Mouse (Mus musculus) hindbrain, embryonic 11.5 days (tissue): Measurements from ENCODE around the gene Tpm4. TPM values are rescaled to one million over a fixed set of nuclear protein-coding genes. Genes with fewer than 3 reads are reported as not detected.
A peak's percentile ranks its signal among the peaks of the same experiment; 100 is the strongest.

Source experiments
- ATAC-seq: fragments of 200-750 bp; cut with Nextera tagmentation; 2 replicates; pipeline ENCODE4 v1.8.0; 2017; ENCODE audit warnings: mild to moderate bottlenecking, moderate TSS enrichment, moderate library complexity; ENCODE audit not compliant: low FRiP score
- DNase-seq: peaks from one replicate; pipeline ENCODE4 v3.0.0-alpha.2; 2015; ENCODE audit warnings: low spot score
- H3K27ac ChIP-seq: fragments of 300-500 bp; sonication (generic); 2 replicates; pipeline ENCODE4 v1.5.1; 2014; ENCODE audit warnings: mild to moderate bottlenecking, low read depth, low read length
- H3K27me3 ChIP-seq: fragments of 300-500 bp; sonication (generic); 2 replicates; pipeline ENCODE4 v1.6.1; 2014; ENCODE audit warnings: mild to moderate bottlenecking, low read length, moderate library complexity, mixed read lengths; ENCODE audit not compliant: control insufficient read depth, insufficient read depth
- H3K36me3 ChIP-seq: fragments of 300-500 bp; sonication (generic); 2 replicates; pipeline ENCODE4 v1.6.1; 2014; ENCODE audit warnings: mild to moderate bottlenecking, low read length, moderate library complexity, mixed read lengths; ENCODE audit not compliant: control insufficient read depth, insufficient read depth
- H3K4me1 ChIP-seq: fragments of 300-500 bp; sonication (generic); replicated peaks from 2 replicates; pipeline ENCODE4 v1.6.1; 2014; ENCODE audit warnings: low read length, mixed read lengths; ENCODE audit not compliant: control insufficient read depth, insufficient read depth
- H3K4me2 ChIP-seq: fragments of 300-500 bp; sonication (generic); replicated peaks from 2 replicates; pipeline ENCODE4 v1.6.1; 2014; ENCODE audit warnings: mild to moderate bottlenecking, low read depth, low read length
- H3K4me3 ChIP-seq: fragments of 300-500 bp; sonication (generic); 2 replicates; pipeline ENCODE4 v1.5.1; 2014; ENCODE audit warnings: low read depth, low read length
- H3K9ac ChIP-seq: fragments of 300-500 bp; sonication (generic); 2 replicates; pipeline ENCODE4 v1.6.1; 2014; ENCODE audit warnings: low read depth, low read length
- H3K9me3 ChIP-seq: fragments of 300-500 bp; sonication (generic); 2 replicates; pipeline ENCODE4 v1.6.1; 2016; ENCODE audit warnings: low read length; ENCODE audit not compliant: control insufficient read depth
- WGBS: fragments of 180-500 bp; shearing (Covaris S2); extraction: QIAGEN DNeasy Blood & Tissue Kit; methylation state at CpG from one replicate; pipeline ENCODE4 v1.1.7; 2014; 5-methylcytosine and 5-hydroxymethylcytosine counted together
- polyA plus RNA-seq: library from polyadenylated mRNA; unstranded; fragments of >200 nt; fragmentation: Nextera tagmentation; extraction: Ambion mirVana; gene quantifications from 2 replicates; pipeline ENCODE4 v1.2.1, GENCODE M21; 2014

Gene Tpm4
- polyA plus RNA-seq, 1 experiment from 2014 or later = 567 TPM

DNA sequence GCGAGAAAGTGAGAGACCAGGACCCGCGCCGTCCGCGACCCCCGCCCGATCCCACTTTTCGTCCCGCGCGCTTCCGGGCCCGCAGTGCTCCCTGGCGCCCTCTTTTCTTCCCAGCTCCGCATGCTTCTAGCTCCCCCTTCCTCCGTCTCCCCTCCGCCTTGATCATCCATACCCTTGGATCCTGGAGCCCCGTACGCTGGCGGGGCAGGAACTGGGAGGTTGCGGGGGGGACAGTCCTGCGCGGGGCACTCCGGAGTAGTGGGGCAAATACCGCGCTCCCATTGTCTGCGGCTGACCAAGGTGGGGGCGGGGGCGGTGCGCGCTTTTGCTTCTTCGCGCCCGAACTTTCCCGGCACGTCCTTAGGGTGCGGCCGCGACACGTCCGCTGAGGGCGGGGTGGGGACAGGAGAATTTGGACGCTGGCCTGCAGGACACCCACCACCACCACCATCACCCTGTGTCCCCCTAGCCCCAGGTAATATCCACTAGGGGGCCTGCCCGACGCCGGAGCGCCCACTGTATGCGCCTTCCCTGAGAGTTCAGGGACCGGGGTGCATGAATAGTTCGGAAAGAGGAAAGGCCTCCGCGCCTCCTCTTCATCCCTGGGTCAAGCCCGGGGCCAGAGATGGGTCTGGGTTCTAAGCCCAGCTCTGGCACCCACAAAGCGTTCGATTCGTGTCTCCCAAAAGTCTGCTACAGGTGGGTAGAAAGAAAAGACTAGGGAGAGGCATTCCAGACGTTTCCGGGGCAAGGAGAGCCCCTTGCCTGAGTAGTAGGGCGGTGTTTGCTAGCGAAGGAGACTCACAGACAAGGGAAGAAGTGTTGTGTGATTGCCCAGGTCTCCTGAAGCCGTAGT lies 899 bp downstream of the Tpm4 start:
- H3K4me2 ChIP-seq = peak overlapping the region; percentile 79
- under 1% methylated on average over 44 of the region's 62 CpGs for WGBS

DNA sequence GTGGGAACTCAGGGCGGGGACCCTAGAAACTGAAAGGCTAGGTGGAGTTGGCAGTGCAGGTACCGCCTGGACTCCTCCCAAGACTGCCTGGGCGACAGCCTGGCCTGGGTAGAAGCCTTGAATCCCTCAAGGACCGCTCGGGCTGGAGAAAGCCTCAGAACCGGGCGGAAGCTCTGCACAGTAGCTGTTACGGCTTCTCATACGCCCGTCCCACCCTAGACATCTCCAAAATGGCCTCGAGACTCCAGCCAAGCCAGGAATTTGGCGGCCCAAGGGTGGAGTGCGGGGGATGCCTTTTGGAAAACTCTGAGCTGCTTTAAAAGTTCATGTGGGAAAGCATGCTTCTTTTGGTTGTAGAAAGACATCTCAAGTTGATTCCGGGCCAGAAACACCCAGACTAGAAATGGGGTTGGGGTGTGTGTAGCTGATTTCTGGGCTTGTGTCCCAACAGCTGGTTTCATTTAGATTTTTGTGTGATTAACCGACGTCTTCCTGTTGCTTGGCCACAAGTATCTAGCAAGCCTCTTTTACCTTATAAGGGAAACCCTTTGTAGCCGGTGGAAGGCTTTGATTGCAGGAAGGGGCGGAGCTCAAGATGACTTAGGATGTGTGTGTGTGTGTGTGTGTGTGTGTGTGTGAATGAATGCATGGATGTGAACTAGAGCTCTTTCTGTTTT lies 1.7 kb downstream of the Tpm4 start:
- Histone ChIP-seq H3K4me1 (no peaks in the 10 kb centered on the region), H3K9ac (peak overlapping the region; percentile 94), H3K27ac (peak overlapping the region; percentile 88), H3K9me3 (no peaks in the 10 kb centered on the region), H3K4me2 (peak overlapping the region; percentile 79), H3K27me3 (no peaks in the 10 kb centered on the region), H3K36me3 (peaks cover 7% of the 10 kb centered on the region; the same call in 1 of the 2 replicates), H3K4me3 (peak overlapping the region; percentile 80)
- ATAC-seq (peak; percentile 23), DNase-seq (peak; percentile 73)
- WGBS = under 1% methylated on average over 18 of the region's 18 CpGs

More for the DNA sequence above, 899 bp downstream of the Tpm4 start:
- Histone ChIP-seq H3K9me3 (no peaks in the 10 kb centered on the region), H3K27me3 (no peaks in the 10 kb centered on the region), H3K27ac (peak overlapping the region; percentile 88), H3K9ac (peak overlapping the region; percentile 94), H3K36me3 (0 out of 2 replicates have a peak, but pooled peaks cover 2% of the 10 kb centered on the region), H3K4me3 (peak overlapping the region; percentile 80), H3K4me1 (no peaks in the 10 kb centered on the region)
- DNase-seq (peak; percentile 83), ATAC-seq (peak; percentile 81)

DNA sequence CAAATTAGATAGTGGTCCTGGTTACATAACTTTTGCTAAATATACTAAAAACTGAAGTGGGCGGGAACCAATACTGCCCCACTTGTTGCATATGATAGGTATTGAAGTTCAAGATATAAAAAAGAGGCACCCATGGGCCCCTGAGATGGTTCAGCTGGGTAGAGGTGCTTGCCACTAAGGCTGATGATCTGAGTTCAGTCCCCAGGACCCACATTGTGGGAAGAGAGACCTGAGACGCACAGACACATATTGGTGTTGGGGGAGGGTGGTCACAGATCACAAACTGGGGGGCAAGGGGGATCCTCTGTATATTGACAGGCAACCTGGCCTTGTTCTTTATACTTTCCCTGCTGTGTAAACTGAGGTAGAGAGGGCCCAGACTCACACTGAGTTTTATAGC lies 2.7 kb downstream of the Tpm4 start:
- Histone ChIP-seq H3K27me3 (no peaks in the 10 kb centered on the region), H3K4me3 (no peak overlapping the region), H3K9me3 (no peaks in the 10 kb centered on the region), H3K36me3 (peaks cover 10% of the 10 kb centered on the region), H3K4me2 (no peak overlapping the region), H3K9ac (no peak overlapping the region), H3K27ac (no peak overlapping the region), H3K4me1 (no peaks in the 10 kb centered on the region)
- no peak for DNase-seq
- ATAC-seq = no peak
- WGBS = 87% methylated on average over 2 of the region's 2 CpGs

DNA sequence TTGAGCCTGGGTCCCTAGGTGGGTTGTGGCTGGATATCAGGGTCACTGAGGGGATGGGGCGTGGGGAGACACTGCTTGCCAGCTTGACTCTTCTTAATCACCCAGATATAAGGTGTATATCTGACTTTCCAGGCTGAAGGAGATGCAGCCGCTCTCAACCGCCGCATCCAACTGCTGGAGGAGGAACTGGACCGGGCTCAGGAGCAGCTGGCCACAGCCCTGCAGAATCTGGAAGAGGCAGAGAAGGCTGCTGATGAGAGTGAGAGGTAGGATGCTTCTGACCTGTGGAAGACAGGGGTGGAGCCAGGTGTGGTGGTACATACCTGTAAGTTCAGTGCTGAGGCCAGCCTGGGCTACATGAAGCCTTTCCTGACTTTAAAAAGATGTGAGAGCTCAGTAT lies 3.7 kb downstream of the Tpm4 start:
- ATAC-seq (no peak), DNase-seq (no peak)
- Histone ChIP-seq H3K27me3 (no peaks in the 10 kb centered on the region), H3K9ac (no peak overlapping the region), H3K9me3 (no peaks in the 10 kb centered on the region), H3K36me3 (peaks cover 10% of the 10 kb centered on the region), H3K4me3 (no peak overlapping the region), H3K27ac (no peak overlapping the region), H3K4me2 (no peak overlapping the region), H3K4me1 (no peaks in the 10 kb centered on the region)
- WGBS = 97% methylated on average over 5 of the region's 5 CpGs

DNA sequence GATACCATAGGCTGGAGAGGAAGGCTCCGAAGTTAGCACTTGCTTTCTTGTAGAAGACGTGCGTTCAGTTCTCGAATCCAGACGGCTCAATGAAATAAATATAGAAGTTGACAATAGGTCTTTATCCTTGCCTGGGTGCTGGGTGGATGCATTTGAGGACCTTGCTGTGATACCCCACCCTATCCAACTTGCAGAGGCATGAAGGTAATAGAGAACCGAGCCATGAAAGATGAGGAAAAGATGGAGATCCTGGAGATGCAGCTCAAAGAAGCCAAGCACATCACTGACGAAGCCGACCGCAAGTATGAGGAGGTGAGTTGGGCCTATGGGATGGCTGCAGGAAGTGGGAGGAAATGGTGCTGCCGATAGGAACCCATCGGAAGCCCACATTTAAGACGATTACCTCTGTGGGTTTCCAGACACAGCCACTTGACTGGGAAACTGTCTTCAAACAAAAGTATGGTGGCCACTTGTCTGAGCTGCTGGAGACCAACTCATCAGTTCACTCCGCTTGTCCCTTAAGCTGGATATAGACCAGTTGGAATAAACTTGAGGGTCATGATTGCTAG lies 8.6 kb downstream of the Tpm4 start:
- peaks cover 17% of the 10 kb centered on the region for H3K36me3 ChIP-seq
- ATAC-seq (no peak), DNase-seq (no peak)
- H3K4me3 ChIP-seq = no peak overlapping the region
- no peak overlapping the region for H3K27ac ChIP-seq
- H3K27me3 ChIP-seq = no peaks in the 10 kb centered on the region
- no peak overlapping the region for H3K9ac ChIP-seq
- H3K4me2 ChIP-seq = no peak overlapping the region
- no peaks in the 10 kb centered on the region for H3K9me3 ChIP-seq
- WGBS = 95% methylated on average over 13 of the region's 13 CpGs
- H3K4me1 ChIP-seq = no peaks in the 10 kb centered on the region

DNA sequence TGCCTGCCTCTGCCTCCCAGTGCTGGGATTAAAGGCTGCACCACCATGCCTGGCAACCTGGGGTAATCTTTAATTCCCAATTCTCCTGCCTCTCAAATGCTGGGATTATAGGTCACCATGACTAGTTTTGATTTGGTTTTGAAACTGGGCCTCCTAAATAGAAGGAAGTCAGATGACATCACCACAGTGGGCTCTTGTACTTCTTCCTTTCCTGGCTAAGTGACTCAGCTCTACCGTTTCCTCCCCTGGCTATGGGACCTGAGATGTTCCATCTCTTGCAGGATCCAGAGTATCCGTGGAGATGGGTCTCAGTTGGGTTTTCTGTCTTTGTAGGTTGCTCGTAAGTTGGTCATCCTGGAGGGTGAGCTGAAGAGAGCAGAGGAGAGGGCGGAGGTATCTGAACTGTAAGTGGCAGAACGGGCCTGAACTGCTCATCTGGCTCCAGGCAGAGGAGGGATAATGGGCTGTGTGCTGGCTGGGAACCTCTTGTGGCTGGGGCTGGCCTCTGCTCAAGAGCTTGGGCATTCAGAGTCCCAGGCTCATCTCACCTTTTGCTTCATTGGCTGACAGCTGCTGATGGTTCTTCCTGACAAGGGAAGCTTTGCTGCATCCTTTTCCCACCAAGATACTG lies 9.7 kb downstream of the Tpm4 start:
- Histone ChIP-seq H3K36me3 (peaks cover 17% of the 10 kb centered on the region), H3K4me3 (no peak overlapping the region), H3K4me1 (no peaks in the 10 kb centered on the region), H3K27me3 (no peaks in the 10 kb centered on the region), H3K9ac (no peak overlapping the region), H3K9me3 (no peaks in the 10 kb centered on the region), H3K27ac (no peak overlapping the region), H3K4me2 (no peak overlapping the region)
- 90% methylated on average over 5 of the region's 5 CpGs for WGBS
- DNase-seq (no peak), ATAC-seq (no peak)

DNA sequence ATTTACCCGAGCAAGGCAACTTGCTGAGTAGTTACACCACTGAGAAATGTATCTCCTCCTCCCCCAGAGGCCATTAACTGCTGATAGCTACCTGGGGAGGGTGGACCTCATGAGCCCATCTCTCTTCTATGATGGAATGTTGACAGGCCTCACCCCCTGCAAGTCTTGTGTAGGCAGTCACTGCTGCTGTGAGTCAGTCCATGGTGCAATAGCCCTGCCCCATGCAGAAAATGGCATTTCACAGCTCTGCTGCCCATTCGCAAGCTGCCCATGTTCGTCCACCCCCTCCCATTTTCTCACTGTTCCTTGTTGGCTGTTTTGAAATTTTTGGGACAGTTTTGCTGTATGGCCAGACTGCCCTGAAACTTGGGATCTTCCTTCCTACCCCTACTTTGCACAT lies 10.7 kb downstream of the Tpm4 start:
- no peak for ATAC-seq
- Histone ChIP-seq H3K4me2 (no peak overlapping the region), H3K27ac (no peak overlapping the region), H3K36me3 (peaks cover 24% of the 10 kb centered on the region), H3K27me3 (no peaks in the 10 kb centered on the region), H3K9ac (no peak overlapping the region), H3K9me3 (no peaks in the 10 kb centered on the region), H3K4me1 (no peaks in the 10 kb centered on the region), H3K4me3 (no peak overlapping the region)
- WGBS = 92% methylated on average over 3 of the region's 3 CpGs
- DNase-seq = no peak

DNA sequence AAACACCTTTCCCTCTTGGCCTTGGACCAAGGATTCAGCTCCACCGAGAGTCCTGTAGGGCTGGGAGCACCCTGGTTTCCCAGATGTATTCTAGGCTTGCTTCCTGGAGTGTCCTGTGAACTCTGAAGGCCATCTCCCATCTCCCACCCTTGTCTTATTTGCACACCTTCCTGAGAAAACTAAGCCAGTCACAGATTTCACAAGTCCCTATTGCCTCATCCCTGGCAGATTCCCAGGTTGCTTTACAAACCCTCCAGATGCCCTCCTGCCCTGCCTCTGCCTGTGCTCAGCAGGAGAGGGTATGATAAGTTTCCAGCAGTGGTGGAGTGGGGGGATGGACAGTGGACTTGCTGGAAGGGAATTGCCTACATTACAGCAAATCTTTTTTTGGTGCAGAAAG lies 11.3 kb downstream of the Tpm4 start:
- ATAC-seq (no peak), DNase-seq (no peak)
- Histone ChIP-seq H3K36me3 (peaks cover 23% of the 10 kb centered on the region), H3K4me1 (no peaks in the 10 kb centered on the region), H3K9me3 (no peaks in the 10 kb centered on the region), H3K9ac (no peak overlapping the region), H3K4me2 (no peak overlapping the region), H3K4me3 (no peak overlapping the region), H3K27ac (no peak overlapping the region), H3K27me3 (no peaks in the 10 kb centered on the region)
- 73% methylated on average over 1 of the region's 1 CpGs for WGBS
